Mouse (Mus musculus): ENCODE measurements around the gene Zfyve9. TPM values are rescaled to one million over a fixed set of nuclear protein-coding genes. Genes with fewer than 3 reads are reported as not detected.
"Not testable (repeated sequence)": the region's sequence is repeated elsewhere in the genome, so short reads cannot be mapped to it uniquely, and the experiment has no call there.

The Zfyve9 gene
- total RNA-seq, 1 experiment from 2014 or later = 31.6 TPM

GRCm38 (mm10) chr4:108721245-108721784, 59.3 kb downstream of the Zfyve9 start:
- no peak for DNase-seq

- no peak for DNase-seq
These were observed 61.2 kb downstream of the Zfyve9 start, which contains the start of gene 3110021N24Rik for GRCm38 (mm10) chr4:108719349-108719748. Gene 3110021N24Rik (plus strand): TSS chr4:108719649.

- no peak for DNase-seq
These were observed 72.4 kb downstream of the Zfyve9 start for GRCm38 (mm10) chr4:108708209-108708608.

- DNase-seq = peak; percentile 12
These were observed 83.7 kb downstream of the Zfyve9 start for GRCm38 (mm10) chr4:108696934-108697333.

- DNase-seq = no peak
These were observed 89.1 kb downstream of the Zfyve9 start for GRCm38 (mm10) chr4:108691469-108691868.

- no peak for DNase-seq
These were observed 90.1 kb downstream of the Zfyve9 start for GRCm38 (mm10) chr4:108690479-108690878.

GRCm38 (mm10) chr4:108687098-108687497, 93.5 kb downstream of the Zfyve9 start:
- not testable (repeated sequence) for DNase-seq

- no peak for DNase-seq
These were observed 94.4 kb downstream of the Zfyve9 start for GRCm38 (mm10) chr4:108686156-108686555.

- DNase-seq = no peak
These were observed 116.2 kb downstream of the Zfyve9 start for GRCm38 (mm10) chr4:108664407-108664806.

- DNase-seq = no peak
These were observed 141.8 kb downstream of the Zfyve9 start for GRCm38 (mm10) chr4:108638752-108639151.

GRCm38 (mm10) chr4:108637721-108638120, 142.9 kb downstream of the Zfyve9 start:
- DNase-seq = no peak

- no peak for DNase-seq
These were observed 145.5 kb downstream of the Zfyve9 start for GRCm38 (mm10) chr4:108635101-108635500.

- DNase-seq = no peak
These were observed 145.9 kb downstream of the Zfyve9 start for GRCm38 (mm10) chr4:108634696-108635095.

GRCm38 (mm10) chr4:108633703-108634102, 146.9 kb downstream of the Zfyve9 start:
- no peak for DNase-seq

- DNase-seq = no peak
These were observed 149.0 kb downstream of the Zfyve9 start for GRCm38 (mm10) chr4:108631616-108632015.

- DNase-seq = no peak
These were observed 150.5 kb downstream of the Zfyve9 start for GRCm38 (mm10) chr4:108630096-108630495.

GRCm38 (mm10) chr4:108629363-108629880, 151.2 kb downstream of the Zfyve9 start:
- peak; percentile 20 for DNase-seq

- no peak for DNase-seq
These were observed 153.5 kb downstream of the Zfyve9 start for GRCm38 (mm10) chr4:108627066-108627465.

GRCm38 (mm10) chr4:108621504-108621903, 159.1 kb downstream of the Zfyve9 start:
- no peak for DNase-seq

GRCm38 (mm10) chr4:108620536-108620935, 160.1 kb downstream of the Zfyve9 start:
- no peak for DNase-seq

- peak; percentile 91 for DNase-seq
These were observed 160.8 kb downstream of the Zfyve9 start, which contains the start of gene Cc2d1b for GRCm38 (mm10) chr4:108619587-108620341. Gene Cc2d1b (plus strand): TSS chr4:108619940.

GRCm38 (mm10) chr4:108619165-108619564, 161.4 kb downstream of the Zfyve9 start:
- DNase-seq = no peak

- no peak for DNase-seq
These were observed 162.0 kb downstream of the Zfyve9 start for GRCm38 (mm10) chr4:108618586-108618985.

- DNase-seq = no peak
These were observed 169.7 kb downstream of the Zfyve9 start for GRCm38 (mm10) chr4:108610935-108611334.

Data from adrenal gland, postnatal 25 days (tissue).